Mouse (Mus musculus) erythroblast, embryonic 14.5 days (primary cell): Measurements from ENCODE around the gene Hist3h2a. TPM values are rescaled to one million over a fixed set of nuclear protein-coding genes. Genes with fewer than 3 reads are reported as not detected.

ENCODE experiments used
- H3K27me3 ChIP-seq: 2 replicates; pipeline ENCODE4 v1.6.1; 2012; ENCODE audit warnings: inconsistent platforms; ENCODE audit not compliant: control insufficient read depth
- H3K36me3 ChIP-seq: 2 replicates; pipeline ENCODE4 v1.6.1; 2012; ENCODE audit warnings: mild to moderate bottlenecking, inconsistent platforms; ENCODE audit not compliant: control insufficient read depth
- H3K4me1 ChIP-seq: 2 replicates; pipeline ENCODE4 v1.6.1; 2012; ENCODE audit warnings: inconsistent platforms; ENCODE audit not compliant: control insufficient read depth
- H3K4me3 ChIP-seq: replicated peaks from 2 replicates; pipeline ENCODE3; 2012; ENCODE audit warnings: moderate library complexity, mild to moderate bottlenecking, inconsistent platforms
- H3K9me3 ChIP-seq: 2 replicates; pipeline ENCODE4 v1.6.1; 2012; ENCODE audit warnings: low read length, inconsistent platforms, mixed read lengths; ENCODE audit not compliant: control insufficient read depth
- GATA1 ChIP-seq: IDR thresholded peaks from 2 replicates; pipeline ENCODE4 v1.6.1; 2012; ENCODE audit warnings: low read length, inconsistent platforms, mixed read lengths
- TAL1 ChIP-seq: IDR thresholded peaks from 3 replicates; pipeline ENCODE4 v1.6.1; 2012; ENCODE audit warnings: low read length, inconsistent platforms, mixed read lengths
- polyA plus RNA-seq: library from polyadenylated mRNA; stranded (reverse); fragments of >175 nt; gene quantifications from 2 replicates; pipeline ENCODE4 v1.2.3, GENCODE M21; 2012

The Hist3h2a gene
- polyA plus RNA-seq, 1 experiment = 9.8 TPM

DNA sequence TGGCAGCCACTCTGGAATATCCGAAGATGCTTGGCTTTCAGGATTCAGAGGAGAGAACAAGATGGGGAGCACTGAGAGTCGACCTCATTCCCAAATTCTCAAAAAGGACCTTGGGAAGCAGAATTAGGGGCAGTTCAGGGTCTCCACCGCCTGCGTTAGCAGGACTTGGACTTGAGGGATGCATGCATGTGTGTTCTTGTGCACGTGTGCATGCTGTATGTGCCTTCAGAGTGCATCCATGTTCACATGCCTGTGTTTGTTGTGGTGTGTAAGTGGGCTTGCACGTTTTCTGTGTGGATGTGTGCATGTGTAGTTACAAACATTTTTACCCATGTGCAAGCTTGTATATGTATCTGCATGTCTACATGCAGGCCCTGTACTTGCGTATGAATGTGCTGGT lies 9.7 kb downstream of the Hist3h2a start:
- peaks cover 32% of the 10 kb centered on the region for H3K4me1 ChIP-seq
- peaks cover 6% of the 10 kb centered on the region for H3K36me3 ChIP-seq
- H3K9me3 ChIP-seq = peaks cover 16% of the 10 kb centered on the region
- no peak overlapping the region for H3K4me3 ChIP-seq
- no peak for TF ChIP-seq TAL1
- TF ChIP-seq GATA1 = no peak
- peaks cover 50% of the 10 kb centered on the region for H3K27me3 ChIP-seq

DNA sequence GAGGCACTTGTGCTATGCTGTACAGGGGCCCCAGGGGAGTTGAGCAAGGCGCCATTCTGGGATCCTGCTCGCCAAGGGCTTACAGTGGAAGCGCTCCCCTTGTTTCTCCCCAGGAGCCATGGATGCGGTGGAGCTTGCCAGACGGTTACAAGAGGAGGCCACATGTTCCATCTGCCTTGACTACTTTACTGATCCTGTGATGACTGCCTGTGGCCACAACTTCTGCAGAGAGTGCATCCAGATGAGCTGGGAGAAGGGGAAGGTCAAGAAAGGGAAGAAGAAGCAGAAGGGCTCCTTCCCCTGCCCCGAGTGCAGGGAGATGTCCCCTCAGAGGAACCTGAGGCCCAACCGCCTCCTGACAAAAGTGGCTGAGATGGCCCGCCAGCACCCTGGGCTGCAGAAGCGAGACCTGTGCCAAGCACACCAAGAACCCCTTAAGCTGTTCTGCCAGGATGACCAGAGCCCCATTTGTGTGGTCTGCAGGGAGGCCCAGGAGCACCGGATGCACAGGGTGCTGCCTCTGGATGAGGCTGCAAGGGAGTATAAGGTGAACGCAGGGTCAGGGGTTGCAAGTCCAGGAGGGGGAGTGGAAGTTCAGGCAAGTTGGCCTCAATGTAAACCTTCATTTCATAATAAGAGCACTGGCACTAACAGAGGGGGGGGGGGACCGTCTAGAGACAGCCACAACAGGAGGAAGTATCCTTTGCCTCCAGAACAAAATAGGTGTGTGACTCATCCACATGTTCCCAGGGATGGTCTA lies 10.7 kb downstream of the Hist3h2a start:
- H3K4me1 ChIP-seq = peaks cover 25% of the 10 kb centered on the region
- peaks cover 12% of the 10 kb centered on the region for H3K36me3 ChIP-seq
- H3K9me3 ChIP-seq = peaks cover 16% of the 10 kb centered on the region
- no peak for TF ChIP-seq GATA1
- no peak for TF ChIP-seq TAL1
- H3K4me3 ChIP-seq = no peak overlapping the region
- H3K27me3 ChIP-seq = peaks cover 49% of the 10 kb centered on the region

DNA sequence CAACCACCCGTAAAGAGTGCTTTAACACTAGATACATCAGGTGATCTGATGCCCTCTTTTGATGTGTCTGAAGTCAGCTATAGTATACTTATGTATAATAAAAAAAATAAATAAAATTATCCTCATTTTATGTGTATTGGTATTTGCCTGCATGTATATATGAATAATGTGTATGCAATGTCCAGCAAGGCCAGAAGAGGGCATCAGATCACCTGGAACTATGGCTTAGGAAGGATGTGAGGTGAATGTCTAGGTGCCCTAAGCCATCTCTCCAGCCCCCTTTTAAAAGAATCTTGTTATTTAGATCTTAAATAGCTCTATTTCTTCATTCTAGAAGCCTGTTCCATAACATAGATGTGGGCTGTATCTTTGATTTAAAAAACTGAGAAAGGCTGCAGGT lies 12.9 kb downstream of the Hist3h2a start:
- peaks cover 33% of the 10 kb centered on the region for H3K36me3 ChIP-seq
- H3K4me3 ChIP-seq = no peak overlapping the region
- TF ChIP-seq GATA1 = no peak
- no peak for TF ChIP-seq TAL1
- H3K27me3 ChIP-seq = peaks cover 27% of the 10 kb centered on the region
- peaks cover 2% of the 10 kb centered on the region for H3K9me3 ChIP-seq
- peaks cover 20% of the 10 kb centered on the region for H3K4me1 ChIP-seq

DNA sequence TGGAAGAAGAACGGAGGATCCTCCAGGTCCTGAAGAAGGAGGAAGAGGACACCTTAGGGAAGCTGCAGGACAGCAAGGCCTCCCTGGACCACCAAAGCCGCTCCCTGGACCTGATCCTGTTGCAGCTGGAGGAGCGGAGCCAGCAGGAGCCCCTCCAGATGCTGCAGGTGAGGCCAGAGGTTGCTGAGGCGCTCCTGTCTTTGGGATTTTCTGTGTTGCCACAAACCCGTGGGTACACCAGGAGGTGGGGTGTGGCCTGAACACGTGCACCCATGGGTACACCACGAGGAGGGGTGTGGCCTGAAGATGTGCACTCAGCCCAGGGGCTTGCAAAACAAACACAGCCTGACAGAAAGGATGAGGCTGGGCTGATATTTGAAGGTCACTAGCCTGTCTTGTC lies 14.1 kb downstream of the Hist3h2a start:
- H3K27me3 ChIP-seq = peaks cover 15% of the 10 kb centered on the region
- peaks cover 17% of the 10 kb centered on the region for H3K4me1 ChIP-seq
- H3K4me3 ChIP-seq = no peak overlapping the region
- no peak for TF ChIP-seq GATA1
- TF ChIP-seq TAL1 = no peak
- H3K36me3 ChIP-seq = peaks cover 35% of the 10 kb centered on the region
- no peaks in the 10 kb centered on the region for H3K9me3 ChIP-seq

DNA sequence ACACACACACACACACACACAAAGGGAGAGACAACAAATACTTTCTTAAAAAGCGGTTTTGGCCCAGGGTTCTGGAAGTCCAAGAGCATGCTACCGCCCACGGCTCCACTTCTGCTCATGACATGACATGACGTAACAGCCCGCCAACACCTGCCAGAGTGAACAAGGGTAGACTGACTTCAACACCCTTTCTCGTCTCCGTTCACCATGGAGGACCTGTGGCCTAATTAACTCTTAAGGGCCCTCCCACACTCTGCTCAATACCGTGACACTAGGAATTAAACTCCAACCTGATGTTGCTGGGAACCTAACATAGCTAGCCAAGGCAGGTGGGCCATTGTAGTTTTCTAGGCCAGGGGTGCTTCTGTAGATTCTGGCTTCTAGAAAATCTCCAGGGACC lies 14.5 kb downstream of the Hist3h2a start:
- H3K4me3 ChIP-seq = no peak overlapping the region
- H3K9me3 ChIP-seq = no peaks in the 10 kb centered on the region
- H3K27me3 ChIP-seq = peaks cover 11% of the 10 kb centered on the region
- H3K4me1 ChIP-seq = peaks cover 17% of the 10 kb centered on the region
- peaks cover 35% of the 10 kb centered on the region for H3K36me3 ChIP-seq
- TF ChIP-seq TAL1 = no peak
- no peak for TF ChIP-seq GATA1

DNA sequence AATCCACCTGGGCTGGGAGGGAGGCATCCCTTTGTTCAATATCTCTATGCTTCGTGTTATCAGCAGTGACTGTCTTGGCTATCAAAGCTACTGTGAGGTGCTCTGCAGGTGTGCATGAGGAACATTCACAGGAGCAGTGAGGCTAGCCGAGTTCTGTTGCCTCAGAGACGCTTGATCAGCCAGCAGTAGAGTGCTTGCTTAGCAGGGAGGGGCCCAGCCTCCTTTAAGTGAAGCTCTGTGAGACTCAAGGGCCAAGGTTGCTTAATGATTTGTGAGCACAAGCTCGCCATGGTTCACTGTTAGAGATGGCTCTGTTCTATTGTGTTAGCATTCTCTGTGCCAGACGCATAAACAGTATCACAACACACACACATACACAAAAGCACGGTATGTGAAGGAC lies 15.2 kb downstream of the Hist3h2a start:
- Histone ChIP-seq H3K4me1 (peaks cover 22% of the 10 kb centered on the region), H3K9me3 (no peaks in the 10 kb centered on the region), H3K4me3 (no peak overlapping the region), H3K36me3 (peaks cover 39% of the 10 kb centered on the region), H3K27me3 (peaks cover 8% of the 10 kb centered on the region)
- TF ChIP-seq TAL1 (no peak), GATA1 (no peak)

DNA sequence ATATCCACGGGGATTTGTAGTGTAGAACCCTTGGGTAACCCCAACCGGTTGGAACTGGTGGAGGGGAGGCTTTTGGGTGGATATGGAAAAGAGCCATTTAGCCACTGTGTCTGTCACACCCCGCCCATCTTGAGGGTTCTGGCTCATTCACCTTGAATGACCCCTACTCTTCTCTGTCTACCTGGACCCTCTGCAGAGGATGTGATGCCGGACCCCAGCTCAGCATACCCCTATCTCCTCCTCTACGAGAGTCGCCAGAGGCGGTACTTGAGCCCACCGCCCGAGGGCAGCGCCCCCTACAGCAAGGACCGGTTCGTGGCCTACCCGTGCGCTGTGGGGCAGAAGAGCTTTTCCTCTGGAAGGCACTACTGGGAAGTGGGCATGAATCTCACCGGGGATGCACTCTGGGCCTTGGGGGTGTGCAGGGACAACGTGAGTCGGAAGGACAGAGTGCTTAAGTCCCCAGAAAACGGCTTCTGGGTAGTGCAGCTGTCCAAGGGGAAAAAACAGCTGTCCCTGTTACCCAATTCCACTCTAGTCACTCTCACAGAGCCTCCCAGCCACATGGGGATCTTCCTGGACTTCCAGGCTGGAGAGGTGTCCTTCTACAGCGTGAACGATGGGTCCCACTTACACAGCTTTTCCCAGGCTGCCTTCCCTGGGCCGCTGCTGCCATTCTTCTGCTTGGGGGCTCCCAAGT lies 16.5 kb downstream of the Hist3h2a start:
- H3K27me3 ChIP-seq = no peaks in the 10 kb centered on the region
- no peaks in the 10 kb centered on the region for H3K9me3 ChIP-seq
- TF ChIP-seq GATA1 (no peak), TAL1 (no peak)
- H3K4me1 ChIP-seq = peaks cover 30% of the 10 kb centered on the region
- H3K4me3 ChIP-seq = no peak overlapping the region
- peaks cover 40% of the 10 kb centered on the region for H3K36me3 ChIP-seq

DNA sequence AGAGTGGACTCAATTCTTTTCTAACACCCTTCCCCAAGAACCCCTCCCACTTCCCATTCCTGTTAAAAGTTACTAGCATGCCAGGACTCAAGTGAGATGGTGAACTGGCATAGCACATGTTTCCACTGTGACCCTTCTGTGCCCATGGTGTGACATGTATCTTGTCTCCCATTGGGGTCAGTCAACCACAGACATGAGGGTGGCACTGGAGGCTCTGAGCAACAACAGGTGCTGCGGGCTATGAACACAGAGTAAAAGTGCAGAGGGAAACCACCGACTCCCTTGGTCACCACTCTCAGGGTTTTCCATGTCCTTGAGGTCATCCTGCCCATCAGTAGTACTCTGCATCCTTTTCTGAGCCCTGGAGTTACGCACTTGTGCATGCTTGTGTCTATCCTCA lies 17.3 kb downstream of the Hist3h2a start:
- TF ChIP-seq TAL1 (no peak), GATA1 (no peak)
- no peaks in the 10 kb centered on the region for H3K9me3 ChIP-seq
- no peak overlapping the region for H3K4me3 ChIP-seq
- peaks cover 40% of the 10 kb centered on the region for H3K36me3 ChIP-seq
- H3K27me3 ChIP-seq = no peaks in the 10 kb centered on the region
- peaks cover 32% of the 10 kb centered on the region for H3K4me1 ChIP-seq

DNA sequence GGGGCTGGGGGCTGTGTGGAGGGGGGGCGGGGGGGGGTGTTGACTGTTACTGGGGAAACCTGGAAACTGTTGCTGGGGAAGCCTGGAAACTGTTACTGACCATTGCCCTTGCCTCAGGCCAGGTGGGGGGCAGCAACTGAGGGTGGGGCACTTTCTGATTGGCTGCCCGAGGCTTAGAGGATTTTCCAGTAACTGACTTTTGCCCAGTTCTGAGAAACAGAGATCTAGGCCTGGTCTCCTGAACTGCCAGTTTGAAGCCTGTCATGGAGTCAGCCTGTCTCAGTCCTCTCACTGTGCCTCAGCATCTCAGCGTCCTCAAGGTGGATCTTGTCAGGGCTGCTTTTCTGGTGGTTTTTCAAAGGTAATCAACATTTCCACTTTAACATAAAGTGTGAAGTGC lies 19.9 kb downstream of the Hist3h2a start:
- H3K36me3 ChIP-seq = peaks cover 35% of the 10 kb centered on the region
- no peak overlapping the region for H3K4me3 ChIP-seq
- H3K9me3 ChIP-seq = no peaks in the 10 kb centered on the region

More for the DNA sequence above, 19.9 kb downstream of the Hist3h2a start:
- no peaks in the 10 kb centered on the region for H3K27me3 ChIP-seq
- peaks cover 44% of the 10 kb centered on the region for H3K4me1 ChIP-seq
- TF ChIP-seq TAL1 (no peak), GATA1 (no peak)
